Mouse (Mus musculus) G1E (cell line): ENCODE data around the gene Cpne1.

Source experiments
- CTCF ChIP-seq: IDR thresholded peaks from 2 replicates; pipeline ENCODE4 v1.5.1; 2012; ENCODE audit warnings: low read depth, low read length, inconsistent platforms, mixed read lengths
- GATA1 ChIP-seq: IDR thresholded peaks from 2 replicates; pipeline ENCODE4 v1.6.1; 2012; ENCODE audit warnings: borderline replicate concordance, low read length, inconsistent platforms, mixed read lengths
- GATA2 ChIP-seq: IDR thresholded peaks from 2 replicates; pipeline ENCODE4 v1.6.1; 2012; ENCODE audit warnings: low read depth, low read length, inconsistent platforms, borderline replicate concordance

- TF ChIP-seq GATA1, result no peak
- no peak for TF ChIP-seq CTCF
- TF ChIP-seq GATA2, result no peak
Measured at GRCm38 (mm10) chr2:156047929-156048328, 63.8 kb downstream of the Cpne1 start.
